Mouse (Mus musculus) lung, postnatal 0 days (tissue): ENCODE measurements at regions not wholly inside any gene's neighbourhood (a gene's known extent, or its start where the extent isn't known, plus 50 kb on each side); places are given as distances from the start of the nearest gene placed in this dataset.

Source experiments
- CTCF ChIP-seq: IDR thresholded peaks from 2 replicates; pipeline ENCODE4 v1.5.1; 2016; ENCODE audit warnings: antibody characterized with exemption, mild to moderate bottlenecking
- EP300 ChIP-seq: IDR thresholded peaks from 2 replicates; pipeline ENCODE4 v1.6.1; 2016; ENCODE audit warnings: antibody characterized with exemption, mild to moderate bottlenecking, control low read depth

DNA sequence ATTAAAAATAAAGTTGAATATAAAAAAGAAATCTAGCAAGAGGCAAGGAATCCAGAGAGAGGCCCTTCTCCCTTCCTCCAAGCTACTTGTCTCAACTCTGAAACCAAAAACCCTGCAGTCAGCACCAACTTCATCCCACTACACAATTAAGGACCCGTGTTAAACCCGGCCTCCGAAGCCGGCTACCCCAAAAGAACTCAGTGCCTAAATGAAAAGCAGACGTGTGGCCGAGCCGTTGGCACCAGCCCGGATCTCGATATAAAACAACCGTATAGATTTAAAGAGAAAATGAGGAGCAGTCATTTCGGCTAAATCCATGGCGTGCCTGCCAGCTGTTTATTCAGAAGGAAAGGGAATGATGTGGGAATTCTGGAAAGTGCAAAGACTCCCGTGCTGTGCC, 384.7 kb upstream of the Dynlrb2 start:
- TF ChIP-seq CTCF (no peak), EP300 (no peak)
